Mouse (Mus musculus): ENCODE data around the gene Gm20425.

GRCm38 (mm10) chr9:103175692-103176091 is 54.4 kb downstream of the Gm20425 start:
- TF ChIP-seq ZNF384 (IDR thresholded peaks at IDR 0.05; ENCODE audit: low read depth, low read length) (no peak), CHD2 (IDR thresholded peaks at IDR 0.05; ENCODE audit: low read depth, low read length) (no peak), MAFK (IDR thresholded peaks at IDR 0.05; ENCODE audit: insufficient read depth, low read depth, low read length) (no peak), ZC3H11A (IDR thresholded peaks at IDR 0.05; ENCODE audit: borderline replicate concordance, low read depth, low read length) (no peak)

Measured in ES-E14 (cell line).